Mouse (Mus musculus) thymus, adult 2 months (tissue): ENCODE measurements around the gene Pomc.

Source experiments
- CTCF ChIP-seq: fragments of 200-500 bp; IDR thresholded peaks from 2 replicates; pipeline ENCODE4 v1.5.1; 2012; ENCODE audit warnings: mild to moderate bottlenecking, control low read depth, low read length, moderate library complexity, borderline replicate concordance; ENCODE audit not compliant: control insufficient read depth, poor library complexity, insufficient read depth; ENCODE audit errors: extremely low read depth
- POLR2A ChIP-seq: fragments of 200-500 bp; IDR thresholded peaks from 2 replicates; pipeline ENCODE4 v1.6.1; 2012; ENCODE audit warnings: mild to moderate bottlenecking, low read length, control low read depth, moderate library complexity; ENCODE audit not compliant: control insufficient read depth, poor library complexity, insufficient read depth; ENCODE audit errors: extremely low read depth

GRCm38 (mm10) chr12:4006079-4006478 is 51.3 kb downstream of the Pomc start:
- TF ChIP-seq POLR2A = no peak
- no peak for TF ChIP-seq CTCF
